ENCODE assay signal across 8 mouse cellular contexts in the genomic region with DNA sequence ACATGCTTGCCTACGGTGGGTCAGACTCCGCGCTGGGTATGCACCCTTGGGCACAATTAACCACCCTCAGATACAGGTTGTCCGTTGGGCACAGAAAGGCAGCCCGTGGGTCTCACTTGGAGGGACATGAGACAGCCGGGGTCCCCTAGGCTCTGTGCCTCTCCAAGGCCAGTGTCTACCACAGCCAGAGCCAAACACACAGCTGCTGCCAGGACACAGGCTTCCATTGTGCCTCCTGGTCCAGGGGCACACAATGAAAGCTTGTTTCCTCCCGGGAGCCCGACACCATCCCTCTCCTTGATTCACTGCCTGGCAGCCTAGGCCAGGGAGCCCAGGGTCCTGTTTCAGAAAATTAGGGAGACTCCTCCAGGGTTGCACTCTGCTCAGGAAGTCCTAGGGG.
A peak's percentile ranks its signal among the peaks of the same experiment; 100 is the strongest.
DNase-seq lines count a peak whose midpoint lies in the region; ATAC-seq and TF ChIP-seq lines count a peak whose summit lies in the region.

No protein-coding gene starts in this region.

- H3K4me1 ChIP-seq in kidney, embryonic 16.5 days (ENCODE audit: insufficient read depth, low read length), result peaks cover 16% of the 10 kb centered on the region
- peaks cover 10% of the 10 kb centered on the region for H3K4me1 ChIP-seq in olfactory bulb, adult 2 months (ENCODE audit: control insufficient read depth, insufficient read depth, low read length)

- no peak overlapping the region for H3K4me3 ChIP-seq in kidney, embryonic 16.5 days (ENCODE audit: low read length)
- no peak overlapping the region for H3K4me3 ChIP-seq in olfactory bulb, adult 2 months (ENCODE audit: insufficient read depth, low read depth, low read length)

- DNase-seq in kidney, postnatal 10 days, result no peak
- DNase-seq in left cerebral cortex, adult 18-20 months (ENCODE audit: low spot score in 2 of 2), result peak; percentile 29 to 34
- DNase-seq in ovary, postnatal 10 days (ENCODE audit: low spot score), result no peak
- DNase-seq in spleen, postnatal 36 days (ENCODE audit: low spot score in 2 of 2), result no peak
- no peak for DNase-seq in thymus, adult 18-20 months

- 72% methylated on average over 8 of the region's 8 CpGs for WGBS in kidney, embryonic 16.5 days
- WGBS in olfactory bulb, adult 2 months, result 65% methylated on average over 8 of the region's 8 CpGs

- no peak overlapping the region for H3K4me2 ChIP-seq in kidney, embryonic 16.5 days (replicated peaks; ENCODE audit: low read depth, low read length)

- TF ChIP-seq POLR2A in olfactory bulb, adult 2 months (IDR thresholded peaks at IDR 0.05; ENCODE audit: insufficient read depth, low read depth, low read length), result no peak

- H3K36me3 ChIP-seq in kidney, embryonic 16.5 days (ENCODE audit: insufficient read depth, low read length), result no peaks in the 10 kb centered on the region

- no peaks in the 10 kb centered on the region for H3K9me3 ChIP-seq in kidney, embryonic 16.5 days (ENCODE audit: low read length)

- peak overlapping the region; percentile 47; the same call in 1 of the 2 replicates for H3K27ac ChIP-seq in kidney, embryonic 16.5 days (ENCODE audit: low read length)
- H3K27ac ChIP-seq in olfactory bulb, adult 2 months (ENCODE audit: insufficient read depth, low read depth, low read length), result peak overlapping the region; percentile 14

- TF ChIP-seq CTCF in olfactory bulb, adult 2 months (IDR thresholded peaks at IDR 0.05; ENCODE audit: insufficient read depth, low read depth, low read length), result no peak

- no peaks in the 10 kb centered on the region for H3K27me3 ChIP-seq in kidney, embryonic 16.5 days (ENCODE audit: insufficient read depth, low read length)

- H3K9ac ChIP-seq in kidney, embryonic 16.5 days (replicated peaks; ENCODE audit: low read length), result no peak overlapping the region

- no peak for ATAC-seq in kidney, embryonic 16.5 days (ENCODE audit: low FRiP score, low TSS enrichment)
- ATAC-seq in frontal cortex, adult (ENCODE audit: low TSS enrichment), result peak; percentile 87

Comparison
In these comparisons a context has a peak if more than half of its experiments do, and no peak if none do; other contexts are left out.
1. DNase-seq: peak in left cerebral cortex, adult 18-20 months (2 of 2); none in kidney, postnatal 10 days (single experiment), ovary, postnatal 10 days (single experiment), spleen, postnatal 36 days (0 of 2) and thymus, adult 18-20 months (0 of 2).